Mouse (Mus musculus) heart, postnatal 0 days (tissue): Measurements from ENCODE around the gene Plekha1. TPM values are rescaled to one million over a fixed set of nuclear protein-coding genes. Genes with fewer than 3 reads are reported as not detected.

Experiments
- ATAC-seq: fragments of 200-750 bp; cut with Nextera tagmentation; 2 replicates; pipeline ENCODE4 v1.8.0; 2017; ENCODE audit warnings: low read depth, moderate number of reproducible peaks, moderate library complexity; ENCODE audit not compliant: insufficient read depth
- DNase-seq: peaks from one replicate; pipeline ENCODE4 v3.0.0-alpha.2; 2016; ENCODE audit warnings: low spot score
- H3K27ac ChIP-seq: fragments of 300-500 bp; sonication (generic); 2 replicates; pipeline ENCODE4 v1.5.1; 2014; ENCODE audit warnings: low read depth, mild to moderate bottlenecking
- H3K27me3 ChIP-seq: fragments of 300-500 bp; sonication (generic); 2 replicates; pipeline ENCODE4 v1.6.1; 2014; ENCODE audit warnings: low read length, mixed read lengths; ENCODE audit not compliant: control insufficient read depth, insufficient read depth
- H3K36me3 ChIP-seq: fragments of 300-500 bp; sonication (generic); replicated peaks from 2 replicates; pipeline ENCODE4 v1.6.1; 2014; ENCODE audit warnings: low read length, mixed read lengths; ENCODE audit not compliant: control insufficient read depth, insufficient read depth
- H3K4me1 ChIP-seq: fragments of 300-500 bp; sonication (generic); 2 replicates; pipeline ENCODE4 v1.6.1; 2014; ENCODE audit warnings: antibody characterized with exemption; ENCODE audit not compliant: control insufficient read depth, insufficient read depth
- H3K4me2 ChIP-seq: fragments of 300-500 bp; sonication (generic); 2 replicates; pipeline ENCODE4 v1.6.1; 2014; ENCODE audit warnings: low read depth, mild to moderate bottlenecking, low read length, moderate library complexity
- H3K4me3 ChIP-seq: fragments of 300-500 bp; sonication (generic); 2 replicates; pipeline ENCODE4 v1.5.1; 2014; ENCODE audit warnings: low read depth, low read length
- H3K9ac ChIP-seq: fragments of 300-500 bp; sonication (generic); replicated peaks from 2 replicates; pipeline ENCODE4 v1.6.1; 2014; ENCODE audit warnings: low read depth, low read length, mixed read lengths
- H3K9me3 ChIP-seq: fragments of 300-500 bp; sonication (generic); replicated peaks from 2 replicates; pipeline ENCODE4 v1.6.1; 2016; ENCODE audit warnings: low read length; ENCODE audit not compliant: control insufficient read depth
- CTCF ChIP-seq: IDR thresholded peaks from 2 replicates; pipeline ENCODE4 v1.5.1; 2016; ENCODE audit warnings: antibody characterized with exemption, control low read depth, low read depth
- EP300 ChIP-seq: IDR thresholded peaks from 2 replicates; pipeline ENCODE4 v1.6.1; 2016; ENCODE audit warnings: antibody characterized with exemption, low read depth
- WGBS: fragments of 180-500 bp; shearing (Covaris S2); extraction: QIAGEN DNeasy Blood & Tissue Kit; methylation state at CpG from one replicate; pipeline ENCODE4 v1.1.7; 2014; 5-methylcytosine and 5-hydroxymethylcytosine counted together
- polyA plus RNA-seq: library from polyadenylated mRNA; unstranded; fragments of >200 nt; fragmentation: Nextera tagmentation; extraction: Ambion mirVana; gene quantifications from 2 replicates; pipeline ENCODE4 v1.2.1, GENCODE M21; 2015
- total RNA-seq: library from RNA; depleted of rRNA; stranded (reverse); fragments of >200 nt; gene quantifications from 2 replicates; pipeline ENCODE4 v1.2.3, GENCODE M21; 2014; ENCODE audit warnings: low replicate concordance

Plekha1 gene
- total and polyA plus RNA-seq, 2 experiments from 2014 or later, result 43.6 to 60.5 TPM

DNA sequence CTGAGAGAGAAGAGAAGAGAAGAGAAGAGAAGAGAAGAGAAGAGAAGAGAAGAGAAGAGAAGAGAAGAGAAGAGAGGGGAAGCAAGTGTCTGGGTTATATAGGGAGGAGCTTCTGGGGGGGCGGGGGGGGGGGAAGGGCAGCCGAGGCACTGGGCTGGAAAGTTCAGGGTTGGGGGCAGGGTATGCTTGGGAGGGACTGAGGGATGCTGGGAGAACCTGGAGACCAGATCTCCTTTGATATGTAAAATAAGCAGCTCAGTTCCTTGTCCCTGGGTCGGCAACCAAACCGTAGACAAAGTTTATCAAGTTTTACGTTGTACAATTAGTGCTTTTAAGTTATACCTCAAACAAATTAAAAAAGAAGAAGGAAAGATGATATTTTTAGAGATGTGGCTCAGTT, 5.6 kb upstream of the Plekha1 start:
- H3K4me3 ChIP-seq, result no peak overlapping the region
- H3K4me2 ChIP-seq, result no peak overlapping the region
- 63% methylated on average over 5 of the region's 5 CpGs for WGBS
- no peak overlapping the region for H3K27ac ChIP-seq
- TF ChIP-seq EP300, result no peak
- TF ChIP-seq CTCF, result no peak
- ATAC-seq, result no peak
- no peak for DNase-seq
- H3K36me3 ChIP-seq, result no peaks in the 10 kb centered on the region
- no peak overlapping the region for H3K9ac ChIP-seq
- H3K9me3 ChIP-seq, result no peaks in the 10 kb centered on the region
- peaks cover 6% of the 10 kb centered on the region for H3K4me1 ChIP-seq
- H3K27me3 ChIP-seq, result no peaks in the 10 kb centered on the region

DNA sequence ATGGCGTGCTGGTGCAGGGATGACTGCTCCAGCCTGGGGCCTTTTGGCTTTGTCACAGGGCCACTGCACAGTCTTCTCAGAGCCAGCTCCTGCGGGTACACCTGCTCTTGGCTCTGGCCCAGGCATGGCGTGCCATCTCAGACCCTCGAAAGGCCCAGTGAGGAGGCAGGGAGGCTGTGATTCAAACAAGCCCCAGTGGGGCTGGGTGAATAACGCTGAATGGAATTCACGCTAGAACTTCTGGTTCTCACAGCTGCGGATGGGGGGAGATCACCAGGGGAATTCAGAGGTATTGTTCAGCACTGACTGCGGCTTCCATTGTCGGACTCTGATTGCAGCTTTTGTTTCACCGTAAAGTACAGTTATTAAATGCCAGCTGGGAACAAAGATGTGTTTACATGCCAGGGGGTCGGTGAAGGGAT, 4.8 kb upstream of the Plekha1 start:
- no peak for ATAC-seq
- H3K9me3 ChIP-seq, result no peaks in the 10 kb centered on the region
- peak overlapping the region; percentile 32 for H3K27ac ChIP-seq
- DNase-seq, result peak; percentile 22
- 30% methylated on average over 11 of the region's 11 CpGs for WGBS
- H3K27me3 ChIP-seq, result no peaks in the 10 kb centered on the region
- TF ChIP-seq CTCF (no peak), EP300 (0 out of 2 replicates have a peak, but pooled peaks have one; percentile 41)
- peaks cover 10% of the 10 kb centered on the region for H3K4me1 ChIP-seq
- no peak overlapping the region for H3K9ac ChIP-seq
- H3K36me3 ChIP-seq, result no peaks in the 10 kb centered on the region
- H3K4me2 ChIP-seq, result 0 out of 2 replicates have a peak overlapping the region, but pooled peaks have one; percentile 3
- no peak overlapping the region for H3K4me3 ChIP-seq

DNA sequence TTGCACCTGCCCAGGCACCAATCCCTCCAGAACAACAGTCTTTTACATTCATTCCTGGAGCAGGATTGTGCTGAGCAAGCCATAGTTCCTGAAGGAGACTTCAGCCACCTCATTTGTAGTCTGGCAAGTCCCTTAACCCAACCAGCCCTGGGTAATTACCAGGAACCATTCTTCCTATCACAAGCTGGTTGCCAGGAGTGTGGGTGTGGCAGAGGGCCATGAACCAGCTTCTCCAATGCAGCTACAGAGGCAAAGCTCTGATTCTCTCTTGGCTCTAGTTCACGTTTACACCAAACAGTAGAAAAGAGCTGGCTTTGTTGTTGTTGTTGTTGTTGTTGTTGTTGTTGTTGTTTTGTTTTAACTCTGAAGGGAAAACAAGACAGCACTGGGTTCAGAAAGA, 3.1 kb upstream of the Plekha1 start:
- H3K4me3 ChIP-seq, result no peak overlapping the region
- H3K4me1 ChIP-seq, result peaks cover 12% of the 10 kb centered on the region
- H3K27ac ChIP-seq, result no peak overlapping the region
- DNase-seq, result no peak
- no peak overlapping the region for H3K4me2 ChIP-seq
- no peaks in the 10 kb centered on the region for H3K9me3 ChIP-seq
- no peak for ATAC-seq
- no peaks in the 10 kb centered on the region for H3K36me3 ChIP-seq
- H3K9ac ChIP-seq, result no peak overlapping the region
- TF ChIP-seq CTCF (no peak), EP300 (no peak)
- no peaks in the 10 kb centered on the region for H3K27me3 ChIP-seq
- WGBS, result 63% methylated on average over 1 of the region's 1 CpGs

DNA sequence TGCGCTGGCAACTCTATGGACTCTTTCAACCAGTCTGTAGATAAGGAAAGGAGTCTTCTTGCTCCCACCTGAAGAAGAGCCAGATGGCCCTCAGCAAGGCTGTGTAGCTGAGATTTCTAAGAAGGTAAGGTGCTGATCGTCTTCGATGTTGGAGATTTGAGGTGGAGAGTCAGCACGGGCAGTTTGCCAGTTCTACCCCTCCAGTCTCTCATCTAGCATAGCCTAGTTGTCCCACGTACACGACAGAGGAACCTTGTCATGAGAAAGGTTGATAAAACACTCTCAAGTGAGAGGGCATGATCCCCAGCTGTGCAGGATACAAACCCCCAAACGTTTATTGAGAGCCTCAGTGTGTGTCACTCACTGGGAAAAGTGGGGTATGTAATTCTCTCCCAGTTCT, 845 bp upstream of the Plekha1 start:
- ATAC-seq, result no peak
- H3K4me2 ChIP-seq, result no peak overlapping the region
- no peak overlapping the region for H3K9ac ChIP-seq
- H3K4me1 ChIP-seq, result peaks cover 17% of the 10 kb centered on the region
- DNase-seq, result no peak
- no peak overlapping the region for H3K27ac ChIP-seq
- no peaks in the 10 kb centered on the region for H3K27me3 ChIP-seq
- no peaks in the 10 kb centered on the region for H3K36me3 ChIP-seq
- no peaks in the 10 kb centered on the region for H3K9me3 ChIP-seq
- H3K4me3 ChIP-seq, result no peak overlapping the region
- no peak for TF ChIP-seq CTCF
- no peak for TF ChIP-seq EP300
- WGBS, result 53% methylated on average over 7 of the region's 7 CpGs

DNA sequence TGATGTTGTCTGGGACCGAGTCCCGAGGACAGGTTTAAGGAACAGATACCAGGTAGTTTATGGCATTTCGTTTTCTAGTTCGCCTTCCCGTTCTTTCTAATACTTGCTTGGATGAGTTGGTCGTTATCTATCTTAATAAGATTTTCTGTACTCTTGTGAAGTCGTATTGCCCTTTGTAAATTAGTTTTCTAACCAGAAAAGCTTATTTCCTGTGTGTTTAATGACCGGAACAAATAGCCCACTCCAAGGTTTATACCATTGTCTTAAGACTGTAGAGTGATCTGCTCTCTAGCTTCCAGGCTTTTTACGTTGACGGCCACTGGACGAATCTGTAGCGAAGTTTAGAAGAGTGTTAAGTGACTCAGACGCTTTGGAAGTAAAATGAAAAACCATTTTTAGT, 1.1 kb downstream of the Plekha1 start:
- H3K36me3 ChIP-seq, result no peaks in the 10 kb centered on the region
- no peaks in the 10 kb centered on the region for H3K27me3 ChIP-seq
- under 1% methylated on average over 13 of the region's 13 CpGs for WGBS

DNA sequence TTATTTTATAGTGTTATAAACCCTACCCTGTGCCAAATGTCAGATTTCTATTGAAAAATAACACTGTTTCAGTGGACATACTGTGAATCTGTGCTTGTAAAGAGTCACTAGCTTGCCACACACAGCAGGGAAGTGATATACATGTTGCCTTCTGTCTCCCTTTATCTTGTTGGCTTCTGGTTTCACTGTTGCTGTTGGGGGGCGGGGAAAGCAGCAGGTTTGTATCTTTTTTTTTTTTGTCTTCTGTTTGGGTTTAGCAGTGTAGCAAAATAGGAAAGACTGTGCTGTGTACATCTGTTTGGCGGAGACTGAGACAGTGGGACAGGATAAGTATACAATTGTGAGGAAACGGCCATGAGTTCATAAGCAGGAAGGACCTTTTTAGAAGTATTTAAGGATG, 1.7 kb downstream of the Plekha1 start:
- DNase-seq, result peak; percentile 24
- Histone ChIP-seq H3K4me1 (peaks cover 12% of the 10 kb centered on the region; the same call in 1 of the 2 replicates), H3K9ac (no peak overlapping the region; the same call in 1 of the 2 replicates), H3K4me3 (peak overlapping the region; percentile 96), H3K27ac (peak overlapping the region; percentile 63), H3K36me3 (no peaks in the 10 kb centered on the region), H3K27me3 (no peaks in the 10 kb centered on the region), H3K9me3 (no peaks in the 10 kb centered on the region), H3K4me2 (peak overlapping the region; percentile 77)
- ATAC-seq, result no peak
- WGBS, result 41% methylated on average over 3 of the region's 3 CpGs
- TF ChIP-seq EP300 (no peak), CTCF (no peak)

More for the DNA sequence above, 1.1 kb downstream of the Plekha1 start:
- TF ChIP-seq EP300 (no peak), CTCF (no peak)
- Histone ChIP-seq H3K27ac (peak overlapping the region; percentile 91), H3K9me3 (no peaks in the 10 kb centered on the region), H3K4me1 (peaks cover 12% of the 10 kb centered on the region; the same call in 1 of the 2 replicates), H3K4me2 (peak overlapping the region; percentile 77), H3K9ac (peak overlapping the region; percentile 95), H3K4me3 (peak overlapping the region; percentile 96)
- no peak for ATAC-seq
- peak; percentile 17 for DNase-seq
